In genomic region chr2:112881805-112882204, GRCm38 (mm10) we compare ENCODE assay signal across 14 mouse cellular contexts.
"Had no signal": no experiment of that assay in that cellular context is flagged by ENCODE, and none has a peak within 500 bp of the region (broad histone marks: within the 10 kb centered on the region; RNA-seq: fewer than 3 reads in every experiment).

No protein-coding gene starts in this region.

- H3K27me3 ChIP-seq: limb, embryonic 13.5 days; midbrain, embryonic 13.5 days; neural tube, embryonic 13.5 days had no signal

- ATAC-seq: lung, postnatal 0 days; midbrain, embryonic 13.5 days had no signal

- H3K9me3 ChIP-seq: limb, embryonic 13.5 days; midbrain, embryonic 13.5 days; neural tube, embryonic 13.5 days had no signal

- H3K4me3 ChIP-seq: layer of hippocampus, adult 2 months; limb, embryonic 13.5 days; midbrain, embryonic 13.5 days; neural tube, embryonic 13.5 days had no signal

- H3K36me3 ChIP-seq: limb, embryonic 13.5 days; midbrain, embryonic 13.5 days; neural tube, embryonic 13.5 days had no signal

- H3K27ac ChIP-seq: layer of hippocampus, adult 2 months; limb, embryonic 13.5 days; liver, embryonic 14.5 days; midbrain, embryonic 13.5 days; neural tube, embryonic 13.5 days had no signal

- H3K4me2 ChIP-seq: limb, embryonic 13.5 days; midbrain, embryonic 13.5 days; neural tube, embryonic 13.5 days had no signal

- H3K9ac ChIP-seq: limb, embryonic 13.5 days; liver, embryonic 14.5 days; midbrain, embryonic 13.5 days; neural tube, embryonic 13.5 days had no signal

- H3K4me1 ChIP-seq: limb, embryonic 13.5 days; midbrain, embryonic 13.5 days; neural tube, embryonic 13.5 days had no signal

- DNase-seq: kidney, postnatal 10 days; kidney, postnatal 4 days; left cerebral cortex, postnatal 4 days; lung, adult 2 months; lung, postnatal 36 days; right cerebral cortex, adult 18-20 months; thymus, adult 18-20 months; thymus, postnatal 14 days had no signal
